Mouse (Mus musculus): ENCODE results near the gene Hsf2bp.

DNA sequence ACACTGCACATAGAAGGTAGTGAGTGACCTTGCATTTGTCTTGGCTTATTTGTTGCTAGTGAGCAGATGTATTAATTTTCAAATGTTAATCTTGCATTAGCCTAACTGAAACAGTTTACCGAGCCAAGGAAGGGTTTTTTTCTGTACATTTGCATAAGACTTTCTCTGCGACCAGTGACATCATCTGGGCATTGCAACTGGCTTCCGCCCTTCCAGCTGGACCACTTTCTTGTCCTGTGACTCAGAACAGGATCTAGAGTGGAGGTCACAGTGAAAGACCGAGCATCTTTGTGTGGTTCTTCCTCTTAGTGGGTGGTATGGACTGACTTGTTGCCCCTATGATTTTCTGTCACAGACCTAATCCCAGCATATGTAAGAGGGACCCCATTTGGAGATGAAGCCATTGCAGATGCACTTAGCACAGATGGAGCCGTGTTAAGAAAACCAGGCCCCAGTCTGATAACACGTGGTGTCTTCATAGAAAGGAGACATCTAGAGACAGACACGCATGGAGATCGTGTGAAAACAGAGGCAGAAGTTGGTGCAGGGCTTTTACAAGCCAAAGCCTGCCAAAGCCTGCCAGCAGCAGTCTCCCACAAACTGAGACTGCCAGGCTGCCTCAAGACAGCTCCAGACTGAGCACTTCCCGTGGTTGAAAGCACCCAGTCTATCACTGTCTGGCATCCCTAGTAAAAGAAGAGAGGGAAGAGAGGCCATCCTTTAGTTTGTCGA is 108.1 kb downstream of the Hsf2bp start:
- TF ChIP-seq CTCF (conservative IDR thresholded peaks at IDR 0.05; ENCODE audit: insufficient read depth, insufficient read length, low read depth, low read length) (no peak), POLR2A (IDR thresholded peaks at IDR 0.05; ENCODE audit: low read depth, low read length) (no peak)

Measured in kidney, adult 2 months (tissue).